Mouse (Mus musculus) G1E (cell line): ENCODE measurements at regions not wholly inside any gene's neighbourhood (a gene's known extent, or its start where the extent isn't known, plus 50 kb on each side); places are given as distances from the start of the nearest gene placed in this dataset.
A peak's percentile ranks its signal among the peaks of the same experiment; 100 is the strongest.
"Not testable (repeated sequence)": the region's sequence is repeated elsewhere in the genome, so short reads cannot be mapped to it uniquely, and the experiment has no call there.

Experiments
- ATAC-seq: 2 replicates; pipeline ENCODE4 v1.8.0; 2016; ENCODE audit warnings: mild to moderate bottlenecking; ENCODE audit not compliant: insufficient number of reproducible peaks, poor library complexity, low FRiP score, severe bottlenecking; ENCODE audit errors: extremely low read depth
- DNase-seq: peaks from one replicate; pipeline ENCODE4 v3.0.0; 2012; ENCODE audit warnings: low spot score
- H3K27me3 ChIP-seq: 2 replicates; pipeline ENCODE4 v1.6.1; 2012; ENCODE audit warnings: mild to moderate bottlenecking, low read length, inconsistent platforms; ENCODE audit not compliant: insufficient read depth
- H3K36me3 ChIP-seq: replicated peaks from 2 replicates; pipeline ENCODE3; 2012; ENCODE audit warnings: mild to moderate bottlenecking, inconsistent platforms
- H3K4me1 ChIP-seq: 2 replicates; pipeline ENCODE4 v1.6.1; 2012; ENCODE audit warnings: low read depth, low read length, inconsistent platforms, mixed read lengths; ENCODE audit not compliant: insufficient read depth
- H3K4me3 ChIP-seq: 2 replicates; pipeline ENCODE4 v1.5.1; 2012; ENCODE audit warnings: low read depth, mild to moderate bottlenecking, inconsistent platforms, low read length, moderate library complexity, mixed read lengths
- H3K9me3 ChIP-seq: replicated peaks from 2 replicates; pipeline ENCODE4 v1.6.1; 2012; ENCODE audit warnings: inconsistent platforms
- CTCF ChIP-seq: IDR thresholded peaks from 2 replicates; pipeline ENCODE4 v1.5.1; 2012; ENCODE audit warnings: low read depth, low read length, inconsistent platforms, mixed read lengths
- GATA1 ChIP-seq: IDR thresholded peaks from 2 replicates; pipeline ENCODE4 v1.6.1; 2012; ENCODE audit warnings: borderline replicate concordance, low read length, inconsistent platforms, mixed read lengths
- GATA2 ChIP-seq: IDR thresholded peaks from 2 replicates; pipeline ENCODE4 v1.6.1; 2012; ENCODE audit warnings: low read depth, low read length, inconsistent platforms, borderline replicate concordance
- POLR2AphosphoS5 ChIP-seq: IDR thresholded peaks from 2 replicates; pipeline ENCODE4 v1.6.1; 2012; ENCODE audit warnings: low read depth, low read length, inconsistent platforms; ENCODE audit not compliant: insufficient replicate concordance
- TAL1 ChIP-seq: conservative IDR thresholded peaks from 2 replicates; pipeline ENCODE4 v1.6.1; 2012; ENCODE audit warnings: low read depth, low read length, inconsistent platforms, mixed read lengths

DNA sequence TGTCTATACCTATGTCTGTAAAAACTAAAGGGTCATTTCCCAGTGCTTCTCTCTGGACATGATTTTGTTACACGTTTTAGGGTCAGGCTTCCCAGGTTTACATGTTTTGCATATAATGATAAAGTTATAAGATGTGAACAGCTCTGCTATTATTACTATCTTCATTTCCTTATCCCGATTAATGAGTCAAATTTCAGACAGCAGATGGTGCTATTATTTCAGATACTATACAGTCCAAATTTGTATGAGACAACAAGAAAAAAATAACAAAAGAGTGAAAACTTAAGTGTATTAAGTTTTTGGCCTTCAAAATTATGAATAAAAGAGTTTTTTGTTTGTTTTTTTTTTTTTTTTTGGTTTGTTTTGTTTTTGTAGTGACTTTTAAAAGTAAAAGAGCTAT, 922.9 kb upstream of the Ppp6c start:
- no peak for DNase-seq
- Histone ChIP-seq H3K4me3 (no peak overlapping the region), H3K36me3 (no peaks in the 10 kb centered on the region), H3K4me1 (no peaks in the 10 kb centered on the region), H3K9me3 (no peaks in the 10 kb centered on the region), H3K27me3 (no peaks in the 10 kb centered on the region)
- ATAC-seq: no peak
- TF ChIP-seq GATA1 (no peak), POLR2AphosphoS5 (no peak), TAL1 (no peak), GATA2 (no peak), CTCF (no peak)

DNA sequence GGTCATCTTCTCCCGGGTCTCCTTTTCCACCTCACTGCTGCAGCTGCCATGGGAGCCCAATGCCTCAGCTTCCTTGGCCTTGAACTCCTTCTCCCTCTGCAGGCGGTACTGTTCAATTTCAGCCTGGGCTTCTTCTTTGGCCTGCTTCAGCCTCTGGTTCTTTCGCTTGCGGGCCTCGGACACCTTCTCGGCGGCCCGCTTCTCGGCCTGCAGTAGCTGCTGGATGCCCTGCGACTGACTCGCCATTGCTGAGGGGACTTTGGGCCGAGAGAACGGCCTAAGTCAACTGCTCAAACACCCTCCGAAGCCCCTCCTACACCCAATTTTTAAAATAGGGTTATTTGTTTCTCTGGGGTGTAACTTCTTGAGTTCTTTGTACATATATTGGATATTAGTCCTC, 901.4 kb upstream of the Ppp6c start:
- not testable (repeated sequence) for H3K36me3 ChIP-seq, H3K4me1 ChIP-seq, H3K9me3 ChIP-seq, H3K27me3 ChIP-seq, ATAC-seq, DNase-seq
- H3K4me3 ChIP-seq: peak overlapping the region; percentile 60

DNA sequence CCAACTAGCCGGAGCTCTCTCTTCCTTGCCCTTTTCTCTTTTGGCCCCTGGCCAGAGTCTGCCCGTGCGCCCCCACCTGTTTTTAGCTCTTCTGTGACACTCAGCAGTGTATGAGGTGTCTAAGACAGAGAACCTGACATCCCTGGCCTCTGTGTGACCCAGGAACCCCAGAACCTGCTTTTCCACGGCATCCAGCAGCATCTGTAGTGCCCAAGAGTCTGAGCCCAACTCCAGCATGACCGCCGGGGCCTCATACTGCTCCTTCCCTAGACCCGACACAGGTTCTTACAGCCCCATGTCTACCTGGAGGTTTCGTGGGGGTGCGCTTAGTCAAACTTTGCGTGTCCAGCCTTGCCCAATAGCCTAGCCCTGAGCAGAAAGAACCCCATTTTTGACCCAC, 892.9 kb upstream of the Ppp6c start:
- TF ChIP-seq GATA2 (no peak), POLR2AphosphoS5 (no peak), CTCF (no peak), GATA1 (no peak), TAL1 (no peak)
- no peak for ATAC-seq
- H3K4me3 ChIP-seq: no peak overlapping the region

DNA sequence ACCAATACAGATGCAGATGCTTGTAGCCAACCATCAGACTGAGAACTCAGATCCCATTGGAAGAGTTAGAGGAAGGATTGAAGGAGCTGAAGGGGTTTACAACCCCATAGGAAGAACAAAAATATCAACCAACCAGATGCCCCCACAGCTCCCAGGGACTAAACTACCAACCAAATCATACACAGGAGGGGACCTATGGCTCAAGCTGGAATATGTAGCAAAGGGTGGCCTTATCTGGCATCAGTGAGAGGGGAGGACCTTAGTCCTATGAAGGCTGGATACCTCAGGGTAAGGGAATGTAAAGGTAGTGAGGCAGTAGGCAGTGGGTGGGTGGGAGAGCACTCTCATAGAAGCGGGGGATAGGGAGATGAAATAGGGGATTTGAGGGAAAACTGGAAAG, 888.2 kb upstream of the Ppp6c start:
- DNase-seq (no peak), ATAC-seq (no peak)
- H3K4me1 ChIP-seq: no peaks in the 10 kb centered on the region
- H3K9me3 ChIP-seq: peaks cover 9% of the 10 kb centered on the region
- H3K36me3 ChIP-seq: no peaks in the 10 kb centered on the region
- no peaks in the 10 kb centered on the region for H3K27me3 ChIP-seq
- no peak for TF ChIP-seq GATA1
- TF ChIP-seq GATA2: no peak
- no peak for TF ChIP-seq CTCF
- no peak for TF ChIP-seq TAL1
- TF ChIP-seq POLR2AphosphoS5: no peak
- no peak overlapping the region for H3K4me3 ChIP-seq

More for the DNA sequence above, 892.9 kb upstream of the Ppp6c start:
- H3K9me3 ChIP-seq: peaks cover 9% of the 10 kb centered on the region
- H3K36me3 ChIP-seq: no peaks in the 10 kb centered on the region
- no peaks in the 10 kb centered on the region for H3K4me1 ChIP-seq
- no peaks in the 10 kb centered on the region for H3K27me3 ChIP-seq
- no peak for DNase-seq
